Mouse (Mus musculus): ENCODE measurements around the gene Efcab6. TPM values are rescaled to one million over a fixed set of nuclear protein-coding genes. Genes with fewer than 3 reads are reported as not detected.

The Efcab6 gene
- polyA plus RNA-seq, 1 experiment from 2014 or later = 0.20 TPM

GRCm38 (mm10) chr15:83965126-83965525, 100.1 kb downstream of the Efcab6 start:
- no peak overlapping the region for H3K4me2 ChIP-seq (replicated peaks)
- H3K27me3 ChIP-seq = no peaks in the 10 kb centered on the region
- no peak overlapping the region for H3K27ac ChIP-seq
- ATAC-seq (ENCODE audit: insufficient number of reproducible peaks, insufficient read depth, low FRiP score, low TSS enrichment) = no peak
- no peak overlapping the region for H3K4me3 ChIP-seq
- 45% methylated on average over 8 of the region's 8 CpGs for WGBS
- H3K9ac ChIP-seq = no peak overlapping the region
- no peaks in the 10 kb centered on the region for H3K4me1 ChIP-seq
- no peaks in the 10 kb centered on the region for H3K9me3 ChIP-seq
- H3K36me3 ChIP-seq = no peaks in the 10 kb centered on the region

GRCm38 (mm10) chr15:83958376-83958775, 106.8 kb downstream of the Efcab6 start:
- no peak overlapping the region for H3K4me3 ChIP-seq
- H3K27ac ChIP-seq = no peak overlapping the region
- ATAC-seq (ENCODE audit: insufficient number of reproducible peaks, insufficient read depth, low FRiP score, low TSS enrichment) = no peak
- H3K36me3 ChIP-seq = no peaks in the 10 kb centered on the region
- no peaks in the 10 kb centered on the region for H3K9me3 ChIP-seq
- no peak overlapping the region for H3K9ac ChIP-seq
- no peaks in the 10 kb centered on the region for H3K27me3 ChIP-seq
- no peaks in the 10 kb centered on the region for H3K4me1 ChIP-seq
- WGBS = 74% methylated on average over 3 of the region's 3 CpGs
- no peak overlapping the region for H3K4me2 ChIP-seq (replicated peaks)

- H3K27me3 ChIP-seq = no peaks in the 10 kb centered on the region
- no peak overlapping the region for H3K4me3 ChIP-seq
- H3K4me1 ChIP-seq = no peaks in the 10 kb centered on the region
- no peaks in the 10 kb centered on the region for H3K9me3 ChIP-seq
- 88% methylated on average over 7 of the region's 7 CpGs for WGBS
- H3K36me3 ChIP-seq = no peaks in the 10 kb centered on the region
- H3K9ac ChIP-seq = no peak overlapping the region
- no peak overlapping the region for H3K27ac ChIP-seq
- no peak overlapping the region for H3K4me2 ChIP-seq (replicated peaks)
- ATAC-seq (ENCODE audit: insufficient number of reproducible peaks, insufficient read depth, low FRiP score, low TSS enrichment) = no peak
These were observed 108.2 kb downstream of the Efcab6 start for GRCm38 (mm10) chr15:83956996-83957395.

- Histone ChIP-seq H3K4me2 (replicated peaks) (no peak overlapping the region), H3K4me1 (no peaks in the 10 kb centered on the region), H3K9me3 (no peaks in the 10 kb centered on the region), H3K4me3 (no peak overlapping the region), H3K27me3 (no peaks in the 10 kb centered on the region), H3K9ac (no peak overlapping the region), H3K36me3 (no peaks in the 10 kb centered on the region), H3K27ac (no peak overlapping the region)
- ATAC-seq (ENCODE audit: insufficient number of reproducible peaks, insufficient read depth, low FRiP score, low TSS enrichment) = no peak
- 76% methylated on average over 8 of the region's 8 CpGs for WGBS
These were observed 109.1 kb downstream of the Efcab6 start for GRCm38 (mm10) chr15:83955948-83956707.

- no peak for ATAC-seq (ENCODE audit: insufficient number of reproducible peaks, insufficient read depth, low FRiP score, low TSS enrichment)
- Histone ChIP-seq H3K4me1 (no peaks in the 10 kb centered on the region), H3K27ac (no peak overlapping the region), H3K4me2 (replicated peaks) (no peak overlapping the region), H3K9me3 (no peaks in the 10 kb centered on the region), H3K4me3 (no peak overlapping the region), H3K9ac (no peak overlapping the region), H3K27me3 (no peaks in the 10 kb centered on the region), H3K36me3 (no peaks in the 10 kb centered on the region)
- WGBS = 41% methylated on average over 16 of the region's 16 CpGs
These were observed 115.3 kb downstream of the Efcab6 start for GRCm38 (mm10) chr15:83949729-83950491.

- no peaks in the 10 kb centered on the region; the same call in 1 of the 2 replicates for H3K4me1 ChIP-seq
- H3K9ac ChIP-seq = no peak overlapping the region
- no peaks in the 10 kb centered on the region for H3K9me3 ChIP-seq
- no peaks in the 10 kb centered on the region for H3K27me3 ChIP-seq
- H3K4me2 ChIP-seq (replicated peaks) = no peak overlapping the region
- no peak overlapping the region for H3K4me3 ChIP-seq
- 30% methylated on average over 5 of the region's 5 CpGs for WGBS
- no peak for ATAC-seq (ENCODE audit: insufficient number of reproducible peaks, insufficient read depth, low FRiP score, low TSS enrichment)
- H3K36me3 ChIP-seq = no peaks in the 10 kb centered on the region
- no peak overlapping the region for H3K27ac ChIP-seq
These were observed 125.5 kb downstream of the Efcab6 start for GRCm38 (mm10) chr15:83939703-83940102.

GRCm38 (mm10) chr15:83938466-83938865, 126.7 kb downstream of the Efcab6 start:
- Histone ChIP-seq H3K27me3 (no peaks in the 10 kb centered on the region), H3K9me3 (no peaks in the 10 kb centered on the region), H3K4me1 (no peaks in the 10 kb centered on the region; the same call in 1 of the 2 replicates), H3K36me3 (no peaks in the 10 kb centered on the region), H3K4me3 (no peak overlapping the region), H3K4me2 (replicated peaks) (no peak overlapping the region), H3K27ac (no peak overlapping the region), H3K9ac (no peak overlapping the region)
- ATAC-seq (ENCODE audit: insufficient number of reproducible peaks, insufficient read depth, low FRiP score, low TSS enrichment) = no peak
- 75% methylated on average over 2 of the region's 2 CpGs for WGBS

GRCm38 (mm10) chr15:83936506-83936905, 128.7 kb downstream of the Efcab6 start:
- Histone ChIP-seq H3K4me2 (replicated peaks) (no peak overlapping the region), H3K9ac (no peak overlapping the region), H3K4me3 (no peak overlapping the region), H3K27me3 (no peaks in the 10 kb centered on the region), H3K27ac (no peak overlapping the region), H3K36me3 (no peaks in the 10 kb centered on the region), H3K9me3 (no peaks in the 10 kb centered on the region), H3K4me1 (no peaks in the 10 kb centered on the region; the same call in 1 of the 2 replicates)
- 83% methylated on average over 4 of the region's 4 CpGs for WGBS
- ATAC-seq (ENCODE audit: insufficient number of reproducible peaks, insufficient read depth, low FRiP score, low TSS enrichment) = no peak

GRCm38 (mm10) chr15:83934816-83935215, 130.4 kb downstream of the Efcab6 start:
- no peak overlapping the region for H3K9ac ChIP-seq
- no peak overlapping the region for H3K4me2 ChIP-seq (replicated peaks)
- no peaks in the 10 kb centered on the region for H3K36me3 ChIP-seq
- no peaks in the 10 kb centered on the region for H3K9me3 ChIP-seq
- no peak overlapping the region for H3K4me3 ChIP-seq
- 69% methylated on average over 2 of the region's 2 CpGs for WGBS
- ATAC-seq (ENCODE audit: insufficient number of reproducible peaks, insufficient read depth, low FRiP score, low TSS enrichment) = no peak
- no peaks in the 10 kb centered on the region; the same call in 1 of the 2 replicates for H3K4me1 ChIP-seq
- no peak overlapping the region for H3K27ac ChIP-seq
- no peaks in the 10 kb centered on the region for H3K27me3 ChIP-seq

GRCm38 (mm10) chr15:83925338-83925737, 139.8 kb downstream of the Efcab6 start:
- Histone ChIP-seq H3K4me1 (no peaks in the 10 kb centered on the region), H3K4me2 (replicated peaks) (no peak overlapping the region), H3K9ac (no peak overlapping the region), H3K27me3 (0 out of 2 replicates have a peak, but pooled peaks cover 3% of the 10 kb centered on the region), H3K36me3 (no peaks in the 10 kb centered on the region), H3K27ac (no peak overlapping the region), H3K4me3 (no peak overlapping the region), H3K9me3 (no peaks in the 10 kb centered on the region)
- ATAC-seq (ENCODE audit: insufficient number of reproducible peaks, insufficient read depth, low FRiP score, low TSS enrichment) = no peak
- 46% methylated on average over 3 of the region's 3 CpGs for WGBS

GRCm38 (mm10) chr15:83924656-83925055, 140.5 kb downstream of the Efcab6 start:
- H3K27me3 ChIP-seq = 0 out of 2 replicates have a peak, but pooled peaks cover 3% of the 10 kb centered on the region
- WGBS = 19% methylated on average over 4 of the region's 4 CpGs
- no peak overlapping the region for H3K27ac ChIP-seq
- H3K4me3 ChIP-seq = no peak overlapping the region
- H3K4me2 ChIP-seq (replicated peaks) = no peak overlapping the region
- H3K9me3 ChIP-seq = no peaks in the 10 kb centered on the region
- H3K4me1 ChIP-seq = no peaks in the 10 kb centered on the region
- no peak for ATAC-seq (ENCODE audit: insufficient number of reproducible peaks, insufficient read depth, low FRiP score, low TSS enrichment)
- no peak overlapping the region for H3K9ac ChIP-seq
- H3K36me3 ChIP-seq = no peaks in the 10 kb centered on the region

- H3K36me3 ChIP-seq = no peaks in the 10 kb centered on the region
- H3K4me2 ChIP-seq (replicated peaks) = no peak overlapping the region
- H3K27ac ChIP-seq = no peak overlapping the region
- WGBS = 82% methylated on average over 10 of the region's 10 CpGs
- H3K9me3 ChIP-seq = no peaks in the 10 kb centered on the region
- no peak for ATAC-seq (ENCODE audit: insufficient number of reproducible peaks, insufficient read depth, low FRiP score, low TSS enrichment)
- H3K4me3 ChIP-seq = no peak overlapping the region
- no peak overlapping the region for H3K9ac ChIP-seq
- H3K27me3 ChIP-seq = no peaks in the 10 kb centered on the region
- no peaks in the 10 kb centered on the region for H3K4me1 ChIP-seq
These were observed 149.8 kb downstream of the Efcab6 start for GRCm38 (mm10) chr15:83915376-83915775.
